Mouse (Mus musculus) spleen, adult 2 months (tissue): ENCODE results near the gene Shisal2a.

Experiments
- CTCF ChIP-seq: fragments of 200-500 bp; IDR thresholded peaks from 2 replicates; pipeline ENCODE4 v1.5.1; 2011; ENCODE audit warnings: mild to moderate bottlenecking, inconsistent platforms; ENCODE audit not compliant: insufficient read depth, insufficient read length, insufficient replicate concordance; ENCODE audit errors: extremely low read depth
- POLR2A ChIP-seq: fragments of 200-500 bp; IDR thresholded peaks from 2 replicates; pipeline ENCODE4 v1.6.1; 2011; ENCODE audit warnings: low read depth, low read length, inconsistent platforms

DNA sequence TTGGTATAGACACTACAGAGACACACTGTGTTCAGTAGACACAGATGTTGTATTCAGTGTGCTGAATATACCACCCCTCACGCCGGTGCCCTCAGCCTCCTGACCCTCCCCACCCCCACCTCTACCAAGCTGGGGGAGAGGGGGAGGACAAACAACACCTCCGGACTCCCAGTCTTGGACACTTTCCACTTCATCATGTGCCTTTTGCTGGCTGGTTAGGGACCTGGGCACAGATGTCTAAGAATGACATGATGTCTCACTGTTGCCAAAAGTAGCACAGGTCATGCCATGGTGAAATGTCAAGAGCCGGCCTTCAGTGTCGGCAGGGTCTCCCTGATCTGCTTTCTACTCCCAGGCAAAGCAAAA lies 19.1 kb downstream of the Shisal2a start:
- no peak for TF ChIP-seq POLR2A
- no peak for TF ChIP-seq CTCF
